Mouse (Mus musculus): ENCODE results near the gene Fmo6. TPM values are rescaled to one million over a fixed set of nuclear protein-coding genes. Genes with fewer than 3 reads are reported as not detected.

Gene Fmo6
- polyA plus RNA-seq, 1 experiment from 2014 or later, result not detected

GRCm38 (mm10) chr1:162897838-162898811 lies 39.2 kb downstream of the Fmo6 start, which contains the start of gene Fmo2:
Gene Fmo2 (minus strand): TSS chr1:162898726.
- no peaks in the 10 kb centered on the region for H3K36me3 ChIP-seq (ENCODE audit: poor library complexity, severe bottlenecking)
- no peaks in the 10 kb centered on the region for H3K27me3 ChIP-seq
- H3K9me3 ChIP-seq (replicated peaks), result no peaks in the 10 kb centered on the region
- no peak within 1 kb of the TSS for H3K27ac ChIP-seq
- ATAC-seq, result no peak
- WGBS, result 59% methylated on average over 14 of the region's 14 CpGs
- H3K4me1 ChIP-seq, result 0 out of 2 replicates have a peak, but pooled peaks cover 6% of the 10 kb centered on the region
- H3K4me3 ChIP-seq, result no peak within 1 kb of the TSS
- no peak within 1 kb of the TSS for H3K9ac ChIP-seq
- H3K4me2 ChIP-seq, result no peak within 1 kb of the TSS

GRCm38 (mm10) chr1:162895900-162896299 lies 41.4 kb downstream of the Fmo6 start:
- no peak overlapping the region for H3K27ac ChIP-seq
- 43% methylated on average over 6 of the region's 6 CpGs for WGBS
- H3K9me3 ChIP-seq (replicated peaks), result no peaks in the 10 kb centered on the region
- H3K4me3 ChIP-seq, result no peak overlapping the region
- no peaks in the 10 kb centered on the region for H3K36me3 ChIP-seq (ENCODE audit: poor library complexity, severe bottlenecking)
- no peak overlapping the region for H3K4me2 ChIP-seq
- H3K27me3 ChIP-seq, result no peaks in the 10 kb centered on the region
- ATAC-seq, result peak; percentile 67; the same call in 1 of the 2 replicates
- H3K9ac ChIP-seq, result no peak overlapping the region
- H3K4me1 ChIP-seq, result no peaks in the 10 kb centered on the region

- no peak for ATAC-seq
- H3K27ac ChIP-seq, result no peak overlapping the region
- H3K4me3 ChIP-seq, result no peak overlapping the region
- 90% methylated on average over 6 of the region's 6 CpGs for WGBS
- no peaks in the 10 kb centered on the region for H3K36me3 ChIP-seq (ENCODE audit: poor library complexity, severe bottlenecking)
- H3K9me3 ChIP-seq (replicated peaks), result no peaks in the 10 kb centered on the region
- H3K9ac ChIP-seq, result no peak overlapping the region
- no peaks in the 10 kb centered on the region for H3K4me1 ChIP-seq
- no peaks in the 10 kb centered on the region for H3K27me3 ChIP-seq
- no peak overlapping the region for H3K4me2 ChIP-seq
Observed at GRCm38 (mm10) chr1:162893014-162893413, 44.3 kb downstream of the Fmo6 start.

- Histone ChIP-seq H3K9me3 (replicated peaks) (no peaks in the 10 kb centered on the region), H3K4me1 (no peaks in the 10 kb centered on the region), H3K36me3 (ENCODE audit: poor library complexity, severe bottlenecking) (no peaks in the 10 kb centered on the region), H3K27me3 (no peaks in the 10 kb centered on the region), H3K4me3 (no peak overlapping the region), H3K9ac (no peak overlapping the region), H3K4me2 (no peak overlapping the region), H3K27ac (no peak overlapping the region)
- no peak for ATAC-seq
- WGBS, result 86% methylated on average over 6 of the region's 6 CpGs
Observed at GRCm38 (mm10) chr1:162891980-162892451, 45.3 kb downstream of the Fmo6 start.

GRCm38 (mm10) chr1:162888646-162889045 lies 48.7 kb downstream of the Fmo6 start:
- Histone ChIP-seq H3K4me2 (no peak overlapping the region), H3K9ac (no peak overlapping the region)
- ATAC-seq, result no peak

GRCm38 (mm10) chr1:162887644-162888043 lies 49.7 kb downstream of the Fmo6 start:
- WGBS, result 93% methylated on average over 7 of the region's 7 CpGs
- Histone ChIP-seq H3K4me3 (no peak overlapping the region), H3K4me2 (no peak overlapping the region), H3K9ac (no peak overlapping the region), H3K4me1 (no peaks in the 10 kb centered on the region), H3K27me3 (no peaks in the 10 kb centered on the region), H3K9me3 (replicated peaks) (no peaks in the 10 kb centered on the region), H3K27ac (no peak overlapping the region), H3K36me3 (ENCODE audit: poor library complexity, severe bottlenecking) (no peaks in the 10 kb centered on the region)
- no peak for ATAC-seq

More at GRCm38 (mm10) chr1:162888646-162889045, 48.7 kb downstream of the Fmo6 start:
- no peak overlapping the region for H3K27ac ChIP-seq
- no peaks in the 10 kb centered on the region for H3K9me3 ChIP-seq (replicated peaks)
- WGBS, result 89% methylated on average over 12 of the region's 12 CpGs
- H3K36me3 ChIP-seq (ENCODE audit: poor library complexity, severe bottlenecking), result no peaks in the 10 kb centered on the region
- H3K4me3 ChIP-seq, result no peak overlapping the region
- H3K27me3 ChIP-seq, result no peaks in the 10 kb centered on the region
- H3K4me1 ChIP-seq, result no peaks in the 10 kb centered on the region

GRCm38 (mm10) chr1:162886138-162886816 lies 51.0 kb downstream of the Fmo6 start:
- Histone ChIP-seq H3K9ac (no peak overlapping the region), H3K27ac (no peak overlapping the region), H3K36me3 (ENCODE audit: poor library complexity, severe bottlenecking) (no peaks in the 10 kb centered on the region), H3K9me3 (replicated peaks) (no peaks in the 10 kb centered on the region), H3K27me3 (no peaks in the 10 kb centered on the region), H3K4me2 (no peak overlapping the region), H3K4me3 (no peak overlapping the region), H3K4me1 (no peaks in the 10 kb centered on the region)
- ATAC-seq, result no peak
- WGBS, result 88% methylated on average over 11 of the region's 11 CpGs

GRCm38 (mm10) chr1:162882681-162883080 lies 54.6 kb downstream of the Fmo6 start:
- no peak overlapping the region for H3K9ac ChIP-seq
- no peaks in the 10 kb centered on the region for H3K4me1 ChIP-seq
- WGBS, result 83% methylated on average over 4 of the region's 4 CpGs

GRCm38 (mm10) chr1:162879595-162880369 lies 57.5 kb downstream of the Fmo6 start:
- peak; percentile 16; the same call in 1 of the 2 replicates for ATAC-seq
- 64% methylated on average over 11 of the region's 11 CpGs for WGBS
- Histone ChIP-seq H3K9ac (no peak overlapping the region), H3K27me3 (no peaks in the 10 kb centered on the region), H3K36me3 (ENCODE audit: poor library complexity, severe bottlenecking) (no peaks in the 10 kb centered on the region), H3K4me3 (no peak overlapping the region), H3K4me1 (no peaks in the 10 kb centered on the region), H3K27ac (no peak overlapping the region), H3K9me3 (replicated peaks) (no peaks in the 10 kb centered on the region), H3K4me2 (no peak overlapping the region)

More at GRCm38 (mm10) chr1:162882681-162883080, 54.6 kb downstream of the Fmo6 start:
- no peaks in the 10 kb centered on the region for H3K9me3 ChIP-seq (replicated peaks)
- H3K4me3 ChIP-seq, result no peak overlapping the region
- no peak overlapping the region for H3K4me2 ChIP-seq
- no peaks in the 10 kb centered on the region for H3K36me3 ChIP-seq (ENCODE audit: poor library complexity, severe bottlenecking)
- H3K27ac ChIP-seq, result no peak overlapping the region
- no peak for ATAC-seq
- no peaks in the 10 kb centered on the region for H3K27me3 ChIP-seq

- H3K36me3 ChIP-seq (ENCODE audit: poor library complexity, severe bottlenecking), result no peaks in the 10 kb centered on the region
- no peaks in the 10 kb centered on the region for H3K9me3 ChIP-seq (replicated peaks)
- no peaks in the 10 kb centered on the region for H3K4me1 ChIP-seq
- ATAC-seq, result no peak
- WGBS, result 86% methylated on average over 3 of the region's 3 CpGs
- no peak overlapping the region for H3K4me2 ChIP-seq
- no peak overlapping the region for H3K9ac ChIP-seq
- no peaks in the 10 kb centered on the region for H3K27me3 ChIP-seq
- no peak overlapping the region for H3K4me3 ChIP-seq
- no peak overlapping the region for H3K27ac ChIP-seq
Observed at GRCm38 (mm10) chr1:162875091-162875490, 62.2 kb downstream of the Fmo6 start.

- no peak for ATAC-seq
- Histone ChIP-seq H3K27ac (no peak overlapping the region), H3K36me3 (ENCODE audit: poor library complexity, severe bottlenecking) (no peaks in the 10 kb centered on the region), H3K4me2 (no peak overlapping the region), H3K4me3 (no peak overlapping the region), H3K27me3 (no peaks in the 10 kb centered on the region), H3K9me3 (replicated peaks) (no peaks in the 10 kb centered on the region; the same call in 1 of the 2 replicates), H3K9ac (no peak overlapping the region), H3K4me1 (no peaks in the 10 kb centered on the region)
- 72% methylated on average over 9 of the region's 9 CpGs for WGBS
Observed at GRCm38 (mm10) chr1:162871701-162872311, 65.5 kb downstream of the Fmo6 start.
